Mouse (Mus musculus) regulatory T cell (primary cell): ENCODE data around the gene Rbms1.

Experiments
- in situ Hi-C: fragments of 300-600 bp; cut with MboI, MseI; formaldehyde crosslinking; loops from one replicate; pipeline ENCODE4 v1.15.1; 2025; ENCODE audit warnings: high pct_unique_total_duplicates

Gene Rbms1

GRCm38 (mm10) chr2:60714475-60714874 lies 248.5 kb downstream of the Rbms1 start:
- in situ Hi-C loops, result loop anchor here (10.0 kb wide), 1 partner anchor 740 kb away; no protein-coding TSS in a partner anchor

DNA sequence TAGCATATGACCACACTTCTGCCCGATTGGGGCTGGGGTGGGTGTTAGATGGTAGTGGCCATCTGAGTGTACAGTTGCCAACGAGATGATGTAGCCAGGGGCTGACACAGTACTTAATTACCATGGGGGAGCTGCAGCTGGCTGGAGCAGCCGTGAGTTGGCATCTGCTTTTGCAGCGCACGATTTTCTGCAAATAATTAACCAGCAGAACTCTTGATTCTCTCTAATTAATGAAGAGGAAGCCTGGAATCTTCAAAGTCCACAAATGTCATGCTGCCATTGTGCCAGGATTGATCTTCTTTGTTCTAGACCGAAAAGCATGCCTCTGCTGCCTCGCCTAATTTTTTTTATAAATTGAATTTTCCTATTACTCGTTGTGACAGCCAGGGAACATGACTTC lies 249.1 kb downstream of the Rbms1 start:
- in situ Hi-C loops, result loop anchor here (10.0 kb wide), 1 partner anchor 741 kb away; no protein-coding TSS in a partner anchor

DNA sequence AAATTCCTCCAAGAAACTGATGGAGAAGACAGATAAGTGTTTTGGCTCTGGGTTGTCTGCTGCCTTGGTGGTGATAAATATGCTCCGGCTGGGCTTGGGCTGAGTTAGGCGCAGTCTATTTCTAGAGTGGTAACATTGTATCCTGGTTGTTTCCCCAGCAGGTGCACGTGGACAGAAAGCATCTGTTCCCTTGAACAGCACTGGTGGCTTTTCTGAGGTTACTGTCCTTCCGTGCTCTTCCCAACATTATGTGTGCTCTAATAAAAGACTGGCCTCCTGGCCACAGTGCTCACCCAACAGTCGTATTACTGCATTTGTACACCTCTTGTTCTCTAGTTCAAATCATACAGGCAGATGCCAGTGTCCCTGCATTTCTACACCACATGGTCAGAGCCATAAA lies 250.1 kb downstream of the Rbms1 start:
- in situ Hi-C loops, result loop anchor here (10.0 kb wide), 1 partner anchor 742 kb away; no protein-coding TSS in a partner anchor

DNA sequence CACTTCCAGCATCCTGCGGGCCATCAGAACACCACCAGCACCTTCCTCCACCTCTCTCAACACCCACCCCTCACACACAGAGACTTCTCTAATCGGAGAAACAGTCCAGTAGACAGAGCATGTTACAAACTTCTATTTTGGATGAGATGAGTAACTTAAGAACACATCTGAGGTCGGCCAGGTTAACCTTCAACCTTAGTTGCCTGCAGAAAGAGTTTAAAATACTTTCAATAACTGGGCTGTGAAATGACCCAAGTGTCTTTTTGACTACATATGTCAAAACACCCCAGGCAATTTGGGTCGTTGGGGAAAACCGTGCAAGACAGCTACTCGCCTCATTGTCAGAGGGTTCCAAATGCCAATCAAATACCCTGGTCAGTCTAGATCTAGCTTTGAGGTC lies 250.5 kb downstream of the Rbms1 start:
- in situ Hi-C loops, result loop anchor here (10.0 kb wide), 1 partner anchor 742 kb away; no protein-coding TSS in a partner anchor

GRCm38 (mm10) chr2:60711098-60711880 lies 251.7 kb downstream of the Rbms1 start:
- in situ Hi-C loops, result loop anchor here (10.0 kb wide), 1 partner anchor 744 kb away; no protein-coding TSS in a partner anchor

DNA sequence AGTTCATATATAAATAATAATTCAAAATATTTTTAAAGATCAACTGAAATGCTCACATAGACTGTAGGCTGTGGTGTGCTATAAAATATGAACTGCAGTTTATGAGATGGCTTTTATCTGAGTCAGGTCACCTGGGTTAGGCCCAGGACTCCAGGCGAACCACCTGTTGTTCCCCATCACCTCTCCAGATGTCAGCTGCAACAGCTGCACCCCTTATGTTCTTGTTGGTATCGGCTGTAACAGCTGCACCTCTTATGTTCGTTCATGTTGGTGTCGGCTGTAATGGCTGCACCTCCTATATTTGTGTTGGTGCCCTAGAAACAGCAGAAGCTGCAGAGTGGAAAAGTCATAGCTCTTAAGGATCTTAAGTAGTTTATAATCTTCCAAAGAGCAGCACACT lies 252.7 kb downstream of the Rbms1 start:
- in situ Hi-C loops, result loop anchor here (10.0 kb wide), 1 partner anchor 744 kb away; no protein-coding TSS in a partner anchor

DNA sequence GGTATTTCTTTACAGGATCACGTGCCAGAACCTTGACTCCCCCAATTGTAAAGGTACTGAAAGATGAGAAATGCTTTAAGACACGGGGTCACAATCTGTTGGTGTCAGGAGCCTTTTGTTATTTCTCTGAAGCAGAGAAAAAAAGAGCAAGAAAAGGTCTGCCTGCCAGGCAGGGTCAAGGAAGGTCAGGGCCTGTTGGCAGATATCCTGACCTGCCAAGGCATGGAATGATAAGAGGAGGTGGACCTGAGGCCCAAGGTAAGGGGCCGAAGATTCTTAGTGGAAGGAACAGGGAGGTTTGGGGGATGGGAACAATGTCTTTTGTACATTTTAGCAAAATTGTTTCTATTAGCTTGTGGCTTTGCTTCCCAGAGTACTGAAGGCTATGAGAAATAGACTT lies 254.3 kb downstream of the Rbms1 start:
- in situ Hi-C loops, result no loop called here

- in situ Hi-C loops, result no loop called here
These were observed 256.1 kb downstream of the Rbms1 start for GRCm38 (mm10) chr2:60706866-60707265.

DNA sequence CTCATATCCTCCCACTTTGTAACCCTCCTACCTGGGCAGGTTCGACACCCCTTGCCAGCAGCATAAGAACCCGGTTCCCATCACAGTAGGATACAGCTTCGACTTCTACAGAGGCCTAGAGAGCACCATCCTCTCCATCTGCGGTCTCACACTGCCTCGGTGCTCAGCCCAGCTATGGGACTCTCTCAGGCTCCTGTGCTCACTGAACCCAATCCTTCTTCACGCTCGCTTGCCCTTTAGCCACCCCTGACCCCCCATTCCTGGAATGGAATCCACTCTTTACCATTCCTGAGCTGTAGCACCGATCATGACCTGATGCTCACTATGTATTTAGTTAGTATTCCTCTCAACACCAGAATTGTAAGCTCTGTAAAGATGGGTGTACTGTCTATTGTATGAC lies 257.6 kb downstream of the Rbms1 start:
- in situ Hi-C loops, result no loop called here

- in situ Hi-C loops, result no loop called here
These were observed 259.7 kb downstream of the Rbms1 start for GRCm38 (mm10) chr2:60703315-60703714.

DNA sequence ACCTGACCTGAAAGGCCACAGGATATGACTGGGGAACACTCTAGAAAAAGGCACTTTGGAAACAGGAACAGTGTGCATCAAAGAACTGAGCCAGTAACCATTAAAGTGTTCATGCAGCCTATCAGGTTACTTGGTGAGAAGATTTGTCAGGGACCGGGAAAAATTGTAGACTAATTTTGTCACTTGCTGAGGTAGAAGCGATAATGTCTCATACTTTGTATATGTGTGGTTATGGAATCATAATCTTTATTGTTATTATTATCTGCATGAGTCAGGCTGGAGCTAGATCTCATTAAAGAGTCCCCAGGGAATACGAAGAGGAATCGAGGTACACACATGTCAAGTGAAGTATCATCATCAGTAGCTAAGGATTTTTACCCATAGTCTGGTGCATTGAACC lies 262.0 kb downstream of the Rbms1 start:
- in situ Hi-C loops, result no loop called here
